Mouse (Mus musculus) testis, adult 2 months (tissue): ENCODE data around the gene Ctla4. TPM values are rescaled to one million over a fixed set of nuclear protein-coding genes. Genes with fewer than 3 reads are reported as not detected.

Experiments
- H3K27ac ChIP-seq: fragments of 200-500 bp; 2 replicates; pipeline ENCODE4 v1.5.1; 2012; ENCODE audit warnings: low read depth, low read length; ENCODE audit not compliant: control insufficient read depth, insufficient read depth
- H3K27me3 ChIP-seq: fragments of 200-500 bp; 2 replicates; pipeline ENCODE4 v1.6.1; 2012; ENCODE audit warnings: mild to moderate bottlenecking, low read length, moderate library complexity; ENCODE audit not compliant: control insufficient read depth, insufficient read depth
- H3K36me3 ChIP-seq: fragments of 200-500 bp; 2 replicates; pipeline ENCODE4 v1.6.1; 2012; ENCODE audit warnings: mild to moderate bottlenecking, low read length; ENCODE audit not compliant: control insufficient read depth, insufficient read depth
- H3K4me1 ChIP-seq: fragments of 200-500 bp; 2 replicates; pipeline ENCODE4 v1.6.1; 2012; ENCODE audit warnings: low read length; ENCODE audit not compliant: control insufficient read depth, insufficient read depth
- H3K4me3 ChIP-seq: fragments of 200-500 bp; 2 replicates; pipeline ENCODE4 v1.5.1; 2012; ENCODE audit warnings: low read depth, mild to moderate bottlenecking, low read length, moderate library complexity, mixed read lengths; ENCODE audit not compliant: control insufficient read depth
- CTCF ChIP-seq: fragments of 200-500 bp; IDR thresholded peaks from 2 replicates; pipeline ENCODE4 v1.5.1; 2012; ENCODE audit warnings: low read depth, mild to moderate bottlenecking, inconsistent platforms, low read length, moderate library complexity; ENCODE audit not compliant: control insufficient read depth, insufficient read depth, insufficient replicate concordance
- POLR2A ChIP-seq: fragments of 200-500 bp; IDR thresholded peaks from 2 replicates; pipeline ENCODE4 v1.6.1; 2012; ENCODE audit warnings: low read depth, mild to moderate bottlenecking, inconsistent platforms, low read length, moderate library complexity; ENCODE audit not compliant: control insufficient read depth
- polyA plus RNA-seq: library from polyadenylated mRNA; depleted of rRNA; stranded (reverse); fragments of >200 nt; gene quantifications from 2 replicates; pipeline ENCODE4 v1.2.3, GENCODE M21; 2012

Ctla4 gene
- polyA plus RNA-seq, 1 experiment: not detected

DNA sequence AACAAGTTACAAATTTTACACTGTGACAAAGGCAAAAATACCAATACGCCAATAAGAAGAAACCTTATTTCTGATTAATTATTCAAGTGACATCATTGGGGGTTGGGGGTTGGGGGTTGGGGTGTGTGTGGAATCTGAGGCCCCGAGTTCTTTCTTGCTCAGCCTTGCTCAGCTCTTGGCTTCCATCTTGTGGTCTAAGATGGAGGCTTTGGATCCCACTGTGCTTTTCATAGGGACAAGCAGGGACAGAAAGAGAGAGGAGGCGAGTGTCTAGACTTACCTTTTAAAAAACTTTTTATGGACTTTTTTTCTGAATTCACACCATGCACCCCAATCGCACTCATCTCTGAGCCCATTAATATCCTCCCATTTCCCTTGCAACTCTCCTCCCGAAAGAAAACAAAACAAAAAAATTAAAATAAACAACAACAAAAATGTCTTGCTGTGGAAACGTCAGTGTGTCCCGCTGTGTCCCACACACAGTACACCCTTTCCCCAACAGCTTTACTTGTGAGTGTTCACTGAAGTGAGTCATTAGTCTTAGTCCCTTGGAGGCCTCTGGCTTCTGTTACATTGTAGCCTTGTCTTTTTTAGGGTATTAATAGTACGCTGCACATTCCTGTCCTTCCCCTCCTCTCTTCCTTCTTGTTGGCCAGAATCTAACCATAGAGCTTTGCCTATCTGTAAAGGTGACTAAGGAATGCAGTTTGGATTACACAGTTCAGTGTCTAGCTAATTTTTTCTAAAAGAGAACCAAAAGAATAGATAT is 59.0 kb downstream of the Ctla4 start:
- Histone ChIP-seq H3K27ac (no peak overlapping the region), H3K36me3 (no peaks in the 10 kb centered on the region), H3K4me3 (no peak overlapping the region), H3K27me3 (no peaks in the 10 kb centered on the region), H3K4me1 (no peaks in the 10 kb centered on the region)
- TF ChIP-seq POLR2A (no peak), CTCF (no peak)

DNA sequence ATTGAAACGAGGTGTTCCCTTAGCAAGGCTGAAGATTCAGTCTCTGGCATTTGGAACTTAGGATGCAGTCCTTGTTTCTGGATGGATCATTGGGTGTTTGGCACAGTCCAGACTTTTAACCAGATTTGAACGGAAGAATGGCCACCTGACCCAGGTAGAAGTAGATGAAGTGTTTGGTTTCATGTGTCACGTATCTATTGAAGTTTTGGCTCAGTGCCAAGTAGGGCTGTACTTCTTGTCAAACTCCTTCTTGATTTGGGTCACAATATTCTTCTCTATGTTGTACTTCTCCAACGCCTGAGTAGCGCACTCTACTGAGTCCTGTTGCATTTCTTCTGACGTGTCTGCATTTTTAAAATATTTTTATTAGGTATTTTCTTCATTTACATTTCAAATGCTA is 61.3 kb downstream of the Ctla4 start:
- Histone ChIP-seq H3K4me1 (no peaks in the 10 kb centered on the region; the same call in 1 of the 2 replicates), H3K36me3 (no peaks in the 10 kb centered on the region), H3K27ac (no peak overlapping the region), H3K27me3 (no peaks in the 10 kb centered on the region), H3K4me3 (no peak overlapping the region)
- no peak for TF ChIP-seq POLR2A
- TF ChIP-seq CTCF: no peak

DNA sequence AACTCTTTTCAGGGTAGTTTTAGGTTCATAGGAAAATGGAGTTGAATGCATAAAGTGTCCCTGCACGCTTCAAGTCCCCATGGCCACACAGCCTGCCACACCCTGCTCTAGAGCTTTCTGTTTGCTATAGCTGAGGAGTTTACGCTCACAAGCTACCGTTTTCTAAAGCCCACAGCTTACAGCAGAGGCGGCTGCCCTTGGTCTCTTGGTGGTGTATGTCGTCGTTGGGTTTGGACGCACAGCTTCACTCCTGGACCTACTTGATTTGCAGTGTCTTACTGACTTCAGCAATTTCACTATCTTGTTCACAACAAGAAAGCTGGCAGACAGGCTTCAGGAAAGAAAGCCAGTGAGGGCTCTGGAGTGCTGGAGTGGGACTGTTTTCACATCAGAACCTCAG is 66.2 kb downstream of the Ctla4 start:
- H3K27me3 ChIP-seq: no peaks in the 10 kb centered on the region
- H3K36me3 ChIP-seq: no peaks in the 10 kb centered on the region
- H3K4me1 ChIP-seq: no peaks in the 10 kb centered on the region; the same call in 1 of the 2 replicates
- H3K27ac ChIP-seq: no peak overlapping the region
- no peak for TF ChIP-seq POLR2A
- no peak for TF ChIP-seq CTCF
- H3K4me3 ChIP-seq: no peak overlapping the region

DNA sequence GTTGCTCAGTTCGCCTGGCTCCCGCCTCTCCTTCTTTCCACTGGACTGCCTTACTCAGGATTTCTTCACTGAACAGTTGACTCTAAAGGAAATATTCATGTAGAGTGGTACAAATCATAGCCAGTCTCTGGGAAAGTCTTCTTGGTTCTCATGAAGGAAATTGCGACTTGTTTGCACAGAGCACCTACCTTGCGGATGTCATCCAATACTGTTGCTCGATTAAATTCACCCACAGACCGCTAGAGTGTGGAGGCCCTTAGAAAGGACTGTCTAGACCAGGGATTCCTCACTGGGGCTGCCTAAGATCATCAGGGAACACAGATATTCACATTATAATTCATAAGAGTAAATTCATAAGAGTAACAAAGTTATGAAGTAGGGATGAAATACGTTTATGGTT is 66.9 kb downstream of the Ctla4 start:
- H3K27me3 ChIP-seq: no peaks in the 10 kb centered on the region

DNA sequence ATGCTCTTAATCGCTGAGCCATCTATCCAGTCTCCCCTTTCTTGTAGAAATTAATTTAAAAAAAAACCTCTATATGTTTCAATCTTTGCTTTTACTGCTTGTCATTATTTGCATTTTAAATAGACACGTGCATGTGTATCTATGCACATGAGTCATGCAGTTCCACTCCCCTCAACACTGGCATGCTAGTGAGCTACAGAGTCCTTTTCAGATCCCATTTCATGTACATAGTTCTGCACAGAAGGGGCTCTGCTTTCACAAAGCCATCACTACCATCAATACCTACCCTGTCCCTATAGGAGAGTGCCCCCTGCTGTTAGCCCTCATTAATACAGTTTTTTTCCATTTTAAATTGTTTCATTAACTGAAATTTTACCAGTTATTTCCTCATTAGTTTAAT is 68.0 kb downstream of the Ctla4 start:
- no peak for TF ChIP-seq CTCF
- TF ChIP-seq POLR2A: no peak
- Histone ChIP-seq H3K4me1 (no peaks in the 10 kb centered on the region; the same call in 1 of the 2 replicates), H3K36me3 (no peaks in the 10 kb centered on the region), H3K27me3 (no peaks in the 10 kb centered on the region), H3K4me3 (no peak overlapping the region), H3K27ac (no peak overlapping the region)

More for the DNA sequence above, 66.9 kb downstream of the Ctla4 start:
- no peak overlapping the region for H3K27ac ChIP-seq
- no peaks in the 10 kb centered on the region; the same call in 1 of the 2 replicates for H3K4me1 ChIP-seq
- H3K36me3 ChIP-seq: no peaks in the 10 kb centered on the region
- TF ChIP-seq POLR2A: no peak
- no peak for TF ChIP-seq CTCF
- no peak overlapping the region for H3K4me3 ChIP-seq

DNA sequence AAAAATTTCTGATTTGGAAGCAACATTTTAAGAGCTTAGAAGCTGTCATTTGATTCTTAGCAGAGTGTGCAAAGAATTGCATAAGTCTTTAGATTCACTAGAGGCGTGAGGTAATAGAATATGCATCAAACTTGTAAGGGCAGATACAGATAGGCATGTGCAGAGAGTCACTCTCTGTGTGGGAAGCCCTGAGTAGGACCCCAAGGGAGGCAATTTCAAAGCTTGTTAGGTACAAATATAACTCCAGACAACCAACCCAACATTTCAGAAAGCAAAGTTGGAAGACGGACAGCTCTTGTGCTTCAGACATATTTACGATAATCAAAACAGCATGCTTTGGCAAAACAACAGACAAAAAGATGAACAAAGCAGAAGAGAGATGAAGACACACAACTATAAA is 68.4 kb downstream of the Ctla4 start:
- TF ChIP-seq POLR2A (no peak), CTCF (no peak)
- Histone ChIP-seq H3K4me3 (no peak overlapping the region), H3K36me3 (no peaks in the 10 kb centered on the region), H3K27ac (no peak overlapping the region), H3K4me1 (no peaks in the 10 kb centered on the region; the same call in 1 of the 2 replicates), H3K27me3 (no peaks in the 10 kb centered on the region)

DNA sequence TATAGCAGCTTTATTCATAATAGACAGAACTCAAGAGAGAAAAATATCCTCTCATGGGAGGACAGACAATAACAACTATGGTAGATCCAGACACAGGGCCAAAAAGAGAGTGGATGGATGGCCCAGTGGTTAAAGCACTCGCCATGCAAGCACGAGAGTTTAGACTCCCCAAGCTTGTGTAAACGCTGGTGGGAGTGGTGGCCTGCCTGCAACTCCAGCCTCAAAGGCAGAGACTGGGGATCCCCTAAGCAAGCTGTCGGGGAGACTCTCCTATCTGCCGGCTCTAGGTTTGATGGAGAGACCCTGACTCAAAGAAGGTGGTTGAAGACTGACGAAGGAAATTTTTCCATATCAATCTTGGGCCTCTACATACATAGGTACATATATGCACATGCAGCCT is 69.4 kb downstream of the Ctla4 start:
- H3K36me3 ChIP-seq: no peaks in the 10 kb centered on the region
- H3K27ac ChIP-seq: no peak overlapping the region
- no peak for TF ChIP-seq POLR2A
- TF ChIP-seq CTCF: no peak
- no peaks in the 10 kb centered on the region for H3K27me3 ChIP-seq
- H3K4me1 ChIP-seq: no peaks in the 10 kb centered on the region; the same call in 1 of the 2 replicates
- H3K4me3 ChIP-seq: no peak overlapping the region
